Mouse (Mus musculus) hindbrain, embryonic 11.5 days (tissue): ENCODE measurements around the gene Cops7b. TPM values are rescaled to one million over a fixed set of nuclear protein-coding genes. Genes with fewer than 3 reads are reported as not detected.
"Not testable (repeated sequence)": the region's sequence is repeated elsewhere in the genome, so short reads cannot be mapped to it uniquely, and the experiment has no call there.

Experiments used
- ATAC-seq: fragments of 200-750 bp; cut with Nextera tagmentation; 2 replicates; pipeline ENCODE4 v1.8.0; 2017; ENCODE audit warnings: mild to moderate bottlenecking, moderate TSS enrichment, moderate library complexity; ENCODE audit not compliant: low FRiP score
- DNase-seq: peaks from one replicate; pipeline ENCODE4 v3.0.0-alpha.2; 2015; ENCODE audit warnings: low spot score
- H3K27ac ChIP-seq: fragments of 300-500 bp; sonication (generic); 2 replicates; pipeline ENCODE4 v1.5.1; 2014; ENCODE audit warnings: mild to moderate bottlenecking, low read depth, low read length
- H3K27me3 ChIP-seq: fragments of 300-500 bp; sonication (generic); 2 replicates; pipeline ENCODE4 v1.6.1; 2014; ENCODE audit warnings: mild to moderate bottlenecking, low read length, moderate library complexity, mixed read lengths; ENCODE audit not compliant: control insufficient read depth, insufficient read depth
- H3K36me3 ChIP-seq: fragments of 300-500 bp; sonication (generic); 2 replicates; pipeline ENCODE4 v1.6.1; 2014; ENCODE audit warnings: mild to moderate bottlenecking, low read length, moderate library complexity, mixed read lengths; ENCODE audit not compliant: control insufficient read depth, insufficient read depth
- H3K4me1 ChIP-seq: fragments of 300-500 bp; sonication (generic); replicated peaks from 2 replicates; pipeline ENCODE4 v1.6.1; 2014; ENCODE audit warnings: low read length, mixed read lengths; ENCODE audit not compliant: control insufficient read depth, insufficient read depth
- H3K4me2 ChIP-seq: fragments of 300-500 bp; sonication (generic); replicated peaks from 2 replicates; pipeline ENCODE4 v1.6.1; 2014; ENCODE audit warnings: mild to moderate bottlenecking, low read depth, low read length
- H3K4me3 ChIP-seq: fragments of 300-500 bp; sonication (generic); 2 replicates; pipeline ENCODE4 v1.5.1; 2014; ENCODE audit warnings: low read depth, low read length
- H3K9ac ChIP-seq: fragments of 300-500 bp; sonication (generic); 2 replicates; pipeline ENCODE4 v1.6.1; 2014; ENCODE audit warnings: low read depth, low read length
- H3K9me3 ChIP-seq: fragments of 300-500 bp; sonication (generic); 2 replicates; pipeline ENCODE4 v1.6.1; 2016; ENCODE audit warnings: low read length; ENCODE audit not compliant: control insufficient read depth
- WGBS: fragments of 180-500 bp; shearing (Covaris S2); extraction: QIAGEN DNeasy Blood & Tissue Kit; methylation state at CpG from one replicate; pipeline ENCODE4 v1.1.7; 2014; 5-methylcytosine and 5-hydroxymethylcytosine counted together
- polyA plus RNA-seq: library from polyadenylated mRNA; unstranded; fragments of >200 nt; fragmentation: Nextera tagmentation; extraction: Ambion mirVana; gene quantifications from 2 replicates; pipeline ENCODE4 v1.2.1, GENCODE M21; 2014

The Cops7b gene
- polyA plus RNA-seq: 49.7 and 63.7 TPM in 2 replicates

DNA sequence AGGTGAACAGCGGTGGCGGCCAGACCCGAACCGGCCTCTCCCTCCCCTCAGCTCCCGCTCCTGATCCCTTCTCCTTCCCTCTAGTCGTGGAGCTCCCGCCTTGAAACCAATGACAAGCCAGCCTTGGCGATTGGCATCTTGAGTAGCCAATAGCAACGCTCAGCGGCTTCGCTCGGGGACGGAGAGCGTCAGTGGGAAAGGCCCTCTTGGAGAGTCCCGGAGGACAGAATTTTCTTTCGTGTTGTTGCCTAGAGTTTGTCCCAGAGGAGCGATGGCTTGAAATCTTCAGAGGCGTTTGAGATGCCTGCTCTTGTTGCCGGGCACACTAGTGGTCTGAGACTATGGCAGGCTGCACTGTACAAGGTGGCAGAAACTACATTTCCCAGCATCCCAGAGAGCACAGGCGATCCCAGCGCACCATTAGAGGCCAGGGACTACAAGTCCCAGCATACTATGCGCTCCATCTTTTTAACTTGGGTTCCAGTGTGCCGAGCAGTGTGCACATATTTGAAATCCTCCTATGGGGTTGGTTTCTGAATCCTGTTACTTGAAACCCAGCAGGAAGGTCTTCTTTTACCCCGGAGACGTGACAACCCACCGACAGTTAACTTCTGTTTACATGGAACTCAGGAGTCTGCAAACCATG lies at the start of gene Cops7b, which contains the start of gene Pde6d:
Gene Cops7b, plus strand, starts transcription at position 454 of the 646 bp plus-strand sequence.
Gene Pde6d, minus strand, starts transcription at position 179 of the 646 bp plus-strand sequence.
- H3K27ac ChIP-seq: no peak within 1 kb of the TSS
- under 1% methylated on average over 25 of the region's 26 CpGs for WGBS
- peak; percentile 94 for DNase-seq

DNA sequence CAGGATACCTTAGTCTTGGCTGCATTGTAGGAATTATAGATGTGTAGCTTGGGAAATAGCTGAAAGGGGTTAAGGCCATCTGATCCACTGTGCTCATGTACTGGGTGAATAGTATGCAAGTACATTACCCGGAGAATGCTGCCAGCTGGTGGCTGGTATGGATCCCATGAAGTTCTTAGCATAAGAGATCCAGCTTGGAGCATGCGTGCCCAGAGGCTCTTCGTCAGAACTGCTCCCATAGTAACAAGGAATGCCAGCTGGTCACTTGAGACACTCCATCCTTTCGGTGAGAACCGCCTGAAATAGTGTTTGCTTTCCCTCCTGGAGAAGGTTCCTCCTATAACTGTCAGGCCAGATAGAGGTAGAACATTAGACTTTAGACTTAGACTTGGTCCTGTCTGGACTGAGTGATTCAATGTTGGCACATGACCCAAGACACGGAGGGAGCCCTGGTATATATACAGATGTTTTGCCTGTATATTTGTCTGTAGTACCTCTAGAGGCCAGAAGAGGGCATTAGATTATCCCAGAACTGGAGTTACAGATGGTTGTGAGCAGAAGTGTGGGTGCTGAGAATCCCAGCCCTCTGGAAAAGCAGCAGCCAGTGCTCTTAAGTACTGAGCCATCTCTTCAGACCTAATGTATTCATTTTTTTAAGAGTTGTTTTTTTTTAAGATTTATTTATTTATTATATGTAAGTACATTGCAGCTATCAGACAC lies 49.1 kb upstream of the Cops7b start:
- peak; percentile 30 for DNase-seq
- Histone ChIP-seq H3K9me3 (no peaks in the 10 kb centered on the region), H3K27ac (no peak overlapping the region), H3K4me1 (peaks cover 6% of the 10 kb centered on the region), H3K36me3 (peaks cover 12% of the 10 kb centered on the region), H3K27me3 (no peaks in the 10 kb centered on the region), H3K9ac (no peak overlapping the region), H3K4me3 (no peak overlapping the region), H3K4me2 (no peak overlapping the region)
- no peak for ATAC-seq
- WGBS: 93% methylated on average over 6 of the region's 6 CpGs

More for the DNA sequence above, at the start of gene Cops7b, which contains the start of gene Pde6d:
- peak within 1 kb of the TSS; percentile 70 for H3K4me3 ChIP-seq
- H3K4me2 ChIP-seq: peak within 1 kb of the TSS; percentile 72
- no peaks in the 10 kb centered on the region for H3K27me3 ChIP-seq
- H3K9me3 ChIP-seq: no peaks in the 10 kb centered on the region
- ATAC-seq: peak; percentile 98
- no peaks in the 10 kb centered on the region; the same call in 1 of the 2 replicates for H3K4me1 ChIP-seq
- no peaks in the 10 kb centered on the region for H3K36me3 ChIP-seq
- peak within 1 kb of the TSS; percentile 67 for H3K9ac ChIP-seq

DNA sequence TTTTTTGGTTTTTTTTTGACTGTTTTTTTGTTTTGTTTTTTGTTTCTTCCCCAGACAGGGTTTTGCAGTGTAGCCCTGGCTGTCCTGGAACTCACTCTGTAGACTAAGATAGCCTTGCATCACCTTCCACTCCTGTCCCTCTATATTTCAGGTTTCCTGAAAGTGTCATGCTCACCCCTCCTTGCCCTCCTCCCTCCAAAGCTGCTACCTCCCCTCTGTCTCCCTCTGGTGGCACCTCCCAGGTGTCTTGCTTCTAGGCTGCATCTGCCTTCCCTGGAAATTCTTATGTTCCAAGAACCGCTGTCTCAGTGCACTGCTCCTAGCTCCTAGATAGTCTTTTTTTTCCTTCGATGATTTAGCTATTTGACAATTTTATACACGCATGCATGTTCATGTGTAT lies 44.3 kb upstream of the Cops7b start:
- Histone ChIP-seq H3K36me3 (no peaks in the 10 kb centered on the region), H3K27me3 (no peaks in the 10 kb centered on the region), H3K27ac (no peak overlapping the region), H3K4me3 (no peak overlapping the region), H3K9ac (no peak overlapping the region), H3K4me2 (no peak overlapping the region), H3K4me1 (no peaks in the 10 kb centered on the region), H3K9me3 (no peaks in the 10 kb centered on the region)
- 65% methylated on average over 3 of the region's 3 CpGs for WGBS
- DNase-seq (no peak), ATAC-seq (no peak)

DNA sequence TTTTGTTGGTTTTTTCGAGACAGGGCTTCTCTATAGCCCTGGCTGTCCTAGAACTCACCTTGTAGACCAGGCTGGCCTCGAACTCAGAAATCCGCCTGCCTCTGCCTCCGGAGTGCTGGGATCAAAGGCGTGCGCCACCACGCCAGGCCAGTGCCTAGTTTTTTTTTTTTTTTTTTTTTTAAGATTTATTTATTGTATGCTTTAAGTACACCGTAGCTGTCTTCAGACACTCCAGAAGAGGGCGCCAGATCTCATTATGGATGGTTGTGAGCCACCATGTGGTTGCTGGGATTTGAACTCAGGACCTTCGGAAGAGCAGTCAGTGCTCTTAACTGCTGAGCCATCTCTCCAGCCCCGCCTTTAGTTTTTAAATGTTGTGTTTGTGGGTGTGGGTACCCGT lies 43.1 kb upstream of the Cops7b start:
- ATAC-seq: not testable (repeated sequence)

DNA sequence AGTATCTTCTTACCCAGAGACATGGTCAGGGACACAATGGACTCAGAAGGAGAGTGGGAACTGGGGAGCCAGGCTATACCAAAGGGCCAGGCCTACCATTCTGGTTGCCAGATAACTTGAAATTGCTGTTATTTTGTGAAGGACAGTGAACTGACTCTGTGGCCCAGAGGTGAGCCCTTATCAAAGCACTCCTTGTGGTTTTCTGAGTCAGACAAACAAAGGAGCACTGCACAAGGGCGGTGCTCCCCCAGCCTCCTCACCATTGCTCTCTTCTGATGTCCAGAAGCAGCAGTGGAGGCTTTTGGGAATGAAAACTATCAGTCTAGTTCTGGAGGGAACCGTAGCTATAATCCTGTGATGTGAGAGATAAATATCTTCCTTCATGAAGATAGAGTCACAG lies 40.1 kb upstream of the Cops7b start:
- no peak for ATAC-seq
- 92% methylated on average over 2 of the region's 2 CpGs for WGBS
- Histone ChIP-seq H3K4me2 (no peak overlapping the region), H3K9ac (no peak overlapping the region), H3K27ac (no peak overlapping the region), H3K4me1 (no peaks in the 10 kb centered on the region), H3K36me3 (0 out of 2 replicates have a peak, but pooled peaks cover 2% of the 10 kb centered on the region), H3K9me3 (no peaks in the 10 kb centered on the region), H3K4me3 (no peak overlapping the region), H3K27me3 (no peaks in the 10 kb centered on the region)
- DNase-seq: no peak

More for the DNA sequence above, 43.1 kb upstream of the Cops7b start:
- H3K27me3 ChIP-seq, H3K27ac ChIP-seq, H3K9ac ChIP-seq, H3K4me2 ChIP-seq, DNase-seq, H3K36me3 ChIP-seq, H3K4me1 ChIP-seq, H3K4me3 ChIP-seq, H3K9me3 ChIP-seq: not testable (repeated sequence)
- WGBS: 93% methylated on average over 12 of the region's 12 CpGs

DNA sequence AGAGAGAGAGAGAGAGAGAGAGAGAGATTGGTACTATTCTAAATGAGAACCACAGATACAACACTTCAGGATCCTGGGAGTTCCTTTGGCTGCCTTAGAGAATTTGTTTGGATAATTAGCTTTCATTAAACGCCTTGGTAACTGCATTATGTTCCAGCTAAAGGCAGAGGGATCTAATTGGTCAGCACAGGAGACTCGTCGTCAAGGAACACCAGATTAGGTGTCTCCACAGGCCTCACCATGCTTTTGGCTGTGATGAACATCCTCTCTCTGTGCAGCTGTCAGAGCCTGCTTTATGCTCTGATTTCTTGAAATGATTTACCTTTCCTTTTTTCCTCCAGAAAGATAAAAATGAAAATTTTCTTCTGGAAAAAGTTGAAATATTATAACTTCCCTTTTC lies 35.9 kb upstream of the Cops7b start:
- ATAC-seq: no peak

DNA sequence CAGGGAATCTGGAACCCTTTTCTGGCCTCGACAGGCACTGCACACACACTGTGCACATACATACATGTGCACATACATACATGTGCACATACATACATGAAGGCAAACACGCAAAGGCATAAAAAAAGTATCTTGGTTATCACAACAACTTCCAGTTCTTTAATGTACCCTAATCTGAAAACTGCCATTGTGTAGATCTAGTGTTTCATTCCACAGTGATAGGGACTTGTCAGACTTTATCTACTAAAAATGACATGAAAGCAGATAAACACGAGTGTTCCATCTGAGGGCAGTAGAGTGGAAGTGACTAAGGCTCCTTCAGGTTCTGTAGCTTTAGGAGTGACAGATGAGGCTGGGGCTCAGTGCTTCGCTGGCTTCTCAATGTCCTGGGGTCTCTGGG lies 31.4 kb upstream of the Cops7b start:
- H3K9ac ChIP-seq: no peak overlapping the region
- H3K4me2 ChIP-seq: no peak overlapping the region
- no peak overlapping the region for H3K27ac ChIP-seq
- no peak for ATAC-seq
- no peaks in the 10 kb centered on the region for H3K9me3 ChIP-seq
- no peaks in the 10 kb centered on the region for H3K4me1 ChIP-seq
- H3K36me3 ChIP-seq: no peaks in the 10 kb centered on the region
- no peak for DNase-seq
- no peak overlapping the region for H3K4me3 ChIP-seq
- no peaks in the 10 kb centered on the region for H3K27me3 ChIP-seq
- WGBS: 83% methylated on average over 4 of the region's 4 CpGs

More for the DNA sequence above, 35.9 kb upstream of the Cops7b start:
- H3K4me3 ChIP-seq: no peak overlapping the region
- WGBS: 71% methylated on average over 3 of the region's 3 CpGs
- H3K4me1 ChIP-seq: no peaks in the 10 kb centered on the region
- no peak overlapping the region for H3K4me2 ChIP-seq
- no peaks in the 10 kb centered on the region for H3K9me3 ChIP-seq
- H3K27me3 ChIP-seq: no peaks in the 10 kb centered on the region
- no peak for DNase-seq
- H3K36me3 ChIP-seq: 0 out of 2 replicates have a peak, but pooled peaks cover 2% of the 10 kb centered on the region
- H3K27ac ChIP-seq: no peak overlapping the region
- no peak overlapping the region for H3K9ac ChIP-seq

DNA sequence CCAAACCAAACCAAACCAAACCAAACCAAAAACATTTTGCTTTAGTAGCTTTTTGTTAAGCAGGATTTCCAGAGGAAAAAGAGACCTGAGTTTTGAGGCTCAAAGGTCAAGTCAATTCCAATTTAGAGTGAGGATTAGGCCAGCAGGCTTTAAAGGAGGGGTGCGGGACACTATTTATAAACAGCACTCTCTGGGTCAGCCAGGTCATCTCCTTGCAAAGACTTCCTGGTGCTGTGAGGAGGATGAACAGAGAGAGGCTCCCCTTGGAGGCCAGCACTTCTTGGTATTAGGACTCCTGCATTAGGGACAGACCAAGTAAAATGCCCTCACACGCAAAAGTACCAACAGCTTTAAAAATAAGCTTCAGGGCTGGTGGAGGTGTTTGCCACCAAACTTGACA lies 30.8 kb upstream of the Cops7b start:
- no peaks in the 10 kb centered on the region for H3K4me1 ChIP-seq
- no peak overlapping the region for H3K4me3 ChIP-seq
- H3K9ac ChIP-seq: no peak overlapping the region
- ATAC-seq: no peak
- DNase-seq: no peak
- WGBS: 46% methylated on average over 2 of the region's 2 CpGs
- no peaks in the 10 kb centered on the region for H3K27me3 ChIP-seq
- H3K9me3 ChIP-seq: no peaks in the 10 kb centered on the region
- H3K4me2 ChIP-seq: no peak overlapping the region
- no peaks in the 10 kb centered on the region for H3K36me3 ChIP-seq
- H3K27ac ChIP-seq: no peak overlapping the region
